Mouse (Mus musculus) lung, embryonic 14.5 days (tissue): ENCODE data around the gene Sarm1. TPM values are rescaled to one million over a fixed set of nuclear protein-coding genes. Genes with fewer than 3 reads are reported as not detected.

Experiments used
- ATAC-seq: fragments of 200-750 bp; cut with Nextera tagmentation; 2 replicates; pipeline ENCODE4 v1.8.0; 2017; ENCODE audit warnings: mild to moderate bottlenecking, moderate TSS enrichment, moderate library complexity; ENCODE audit not compliant: insufficient read depth
- DNase-seq: peaks from one replicate; pipeline ENCODE4 v3.0.0-alpha.2; 2015
- H3K27ac ChIP-seq: fragments of 300-500 bp; sonication (generic); 2 replicates; pipeline ENCODE4 v1.5.1; 2014; ENCODE audit warnings: low read depth, mild to moderate bottlenecking, moderate library complexity
- H3K27me3 ChIP-seq: fragments of 300-500 bp; sonication (generic); 2 replicates; pipeline ENCODE4 v1.6.1; 2014; ENCODE audit warnings: low read length, control low read depth; ENCODE audit not compliant: insufficient read depth
- H3K36me3 ChIP-seq: fragments of 300-500 bp; sonication (generic); 2 replicates; pipeline ENCODE4 v1.6.1; 2014; ENCODE audit warnings: control low read depth; ENCODE audit not compliant: insufficient read depth
- H3K4me1 ChIP-seq: fragments of 300-500 bp; sonication (generic); 2 replicates; pipeline ENCODE4 v1.6.1; 2014; ENCODE audit warnings: antibody characterized with exemption, control low read depth; ENCODE audit not compliant: insufficient read depth
- H3K4me2 ChIP-seq: fragments of 300-500 bp; sonication (generic); 2 replicates; pipeline ENCODE4 v1.6.1; 2014; ENCODE audit warnings: mild to moderate bottlenecking
- H3K4me3 ChIP-seq: fragments of 300-500 bp; sonication (generic); 2 replicates; pipeline ENCODE4 v1.5.1; 2014; ENCODE audit warnings: low read depth, low read length
- H3K9ac ChIP-seq: fragments of 300-500 bp; sonication (generic); 2 replicates; pipeline ENCODE4 v1.6.1; 2014
- H3K9me3 ChIP-seq: fragments of 300-500 bp; sonication (generic); 2 replicates; pipeline ENCODE4 v1.6.1; 2016; ENCODE audit warnings: low read depth, low read length, control low read depth
- CTCF ChIP-seq: IDR thresholded peaks from 2 replicates; pipeline ENCODE4 v1.5.1; 2016; ENCODE audit warnings: antibody characterized with exemption, low read depth
- WGBS: fragments of 180-500 bp; shearing (Covaris S2); extraction: QIAGEN DNeasy Blood & Tissue Kit; methylation state at CpG from one replicate; pipeline ENCODE4 v1.1.7; 2014; 5-methylcytosine and 5-hydroxymethylcytosine counted together
- polyA plus RNA-seq: library from polyadenylated mRNA; unstranded; fragments of >200 nt; fragmentation: Nextera tagmentation; extraction: Ambion mirVana; gene quantifications from 2 replicates; pipeline ENCODE4 v1.2.1, GENCODE M21; 2014

Gene Sarm1
- polyA plus RNA-seq, 1 experiment from 2014 or later, result 1.4 TPM

DNA sequence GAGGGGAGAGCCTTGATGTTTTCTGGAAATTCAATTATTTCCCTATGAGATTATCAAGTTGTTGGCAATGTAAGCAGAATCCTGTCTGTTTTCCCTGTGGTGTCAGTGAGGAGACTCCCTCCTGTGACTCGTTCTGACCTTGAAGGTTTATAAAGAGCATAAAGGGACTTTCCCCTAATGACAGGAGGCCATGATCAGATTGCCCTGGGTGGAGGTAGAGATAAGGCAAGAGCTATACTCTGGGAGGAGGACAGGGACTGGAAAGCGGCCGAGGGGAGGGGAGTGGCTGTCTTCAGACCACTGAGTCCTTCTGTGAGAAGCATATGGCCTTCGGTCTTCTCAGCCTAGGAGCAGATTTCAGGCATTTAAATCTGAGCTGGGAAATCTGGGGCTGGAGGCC lies 63.5 kb downstream of the Sarm1 start:
- Histone ChIP-seq H3K36me3 (no peaks in the 10 kb centered on the region), H3K9ac (no peak overlapping the region), H3K4me1 (0 out of 2 replicates have a peak, but pooled peaks cover 3% of the 10 kb centered on the region), H3K9me3 (no peaks in the 10 kb centered on the region), H3K27ac (no peak overlapping the region), H3K4me3 (no peak overlapping the region), H3K27me3 (no peaks in the 10 kb centered on the region), H3K4me2 (no peak overlapping the region)
- TF ChIP-seq CTCF, result no peak
- 32% methylated on average over 4 of the region's 4 CpGs for WGBS
- ATAC-seq (no peak), DNase-seq (no peak)

GRCm38 (mm10) chr11:78431176-78431575 lies 66.4 kb downstream of the Sarm1 start:
- no peak overlapping the region for H3K27ac ChIP-seq
- WGBS, result 87% methylated on average over 10 of the region's 10 CpGs
- no peaks in the 10 kb centered on the region for H3K9me3 ChIP-seq
- no peak for DNase-seq
- H3K27me3 ChIP-seq, result no peaks in the 10 kb centered on the region
- ATAC-seq, result no peak
- no peaks in the 10 kb centered on the region for H3K36me3 ChIP-seq
- TF ChIP-seq CTCF, result no peak
- no peak overlapping the region for H3K9ac ChIP-seq
- H3K4me1 ChIP-seq, result 0 out of 2 replicates have a peak, but pooled peaks cover 3% of the 10 kb centered on the region
- H3K4me2 ChIP-seq, result no peak overlapping the region
- H3K4me3 ChIP-seq, result no peak overlapping the region

- H3K4me3 ChIP-seq, result no peak overlapping the region
- ATAC-seq (no peak), DNase-seq (no peak)
- no peaks in the 10 kb centered on the region for H3K4me1 ChIP-seq
- H3K9ac ChIP-seq, result no peak overlapping the region
- H3K36me3 ChIP-seq, result no peaks in the 10 kb centered on the region
- TF ChIP-seq CTCF, result no peak
- 52% methylated on average over 11 of the region's 11 CpGs for WGBS
- no peak overlapping the region for H3K27ac ChIP-seq
- H3K27me3 ChIP-seq, result no peaks in the 10 kb centered on the region
- H3K9me3 ChIP-seq, result no peaks in the 10 kb centered on the region
- H3K4me2 ChIP-seq, result no peak overlapping the region
Observed at GRCm38 (mm10) chr11:78430195-78430878, 67.2 kb downstream of the Sarm1 start.

- WGBS, result 69% methylated on average over 5 of the region's 5 CpGs
- no peak for DNase-seq
- Histone ChIP-seq H3K4me3 (no peak overlapping the region), H3K9ac (no peak overlapping the region), H3K36me3 (no peaks in the 10 kb centered on the region), H3K4me1 (no peaks in the 10 kb centered on the region), H3K4me2 (no peak overlapping the region), H3K9me3 (no peaks in the 10 kb centered on the region), H3K27me3 (no peaks in the 10 kb centered on the region), H3K27ac (no peak overlapping the region)
- no peak for ATAC-seq
- no peak for TF ChIP-seq CTCF
Observed at GRCm38 (mm10) chr11:78428309-78428708, 69.2 kb downstream of the Sarm1 start.

DNA sequence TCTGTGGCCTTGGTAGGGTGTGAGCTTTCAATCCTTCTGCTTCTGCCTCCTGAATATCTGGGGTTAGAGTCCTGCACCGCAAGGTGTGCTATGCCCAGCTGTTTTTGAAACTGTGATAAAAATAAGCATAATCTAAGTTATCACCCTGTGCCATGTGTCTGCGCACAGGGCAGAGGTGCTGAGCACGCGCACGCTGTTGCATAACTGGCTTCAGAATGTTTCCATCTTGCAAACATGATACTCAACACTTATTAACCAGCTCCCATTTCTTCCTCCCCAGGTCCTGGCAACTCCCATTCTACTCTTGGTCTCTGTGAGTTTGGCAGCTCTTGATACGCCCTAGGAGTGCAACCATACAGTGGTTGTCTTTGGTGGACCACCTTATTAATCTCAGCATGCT lies 69.9 kb downstream of the Sarm1 start:
- TF ChIP-seq CTCF, result no peak
- Histone ChIP-seq H3K4me2 (no peak overlapping the region), H3K27ac (no peak overlapping the region), H3K9me3 (no peaks in the 10 kb centered on the region), H3K4me1 (no peaks in the 10 kb centered on the region), H3K4me3 (no peak overlapping the region), H3K9ac (no peak overlapping the region), H3K36me3 (no peaks in the 10 kb centered on the region), H3K27me3 (no peaks in the 10 kb centered on the region)
- WGBS, result 93% methylated on average over 6 of the region's 6 CpGs
- DNase-seq (no peak), ATAC-seq (no peak)

- no peak for TF ChIP-seq CTCF
- 91% methylated on average over 1 of the region's 1 CpGs for WGBS
- ATAC-seq, result no peak
- Histone ChIP-seq H3K9me3 (no peaks in the 10 kb centered on the region), H3K36me3 (no peaks in the 10 kb centered on the region), H3K9ac (no peak overlapping the region), H3K4me1 (no peaks in the 10 kb centered on the region), H3K27me3 (no peaks in the 10 kb centered on the region; the same call in 1 of the 2 replicates), H3K4me3 (no peak overlapping the region), H3K27ac (no peak overlapping the region), H3K4me2 (no peak overlapping the region)
- no peak for DNase-seq
Observed at GRCm38 (mm10) chr11:78425572-78425971, 72.0 kb downstream of the Sarm1 start.

DNA sequence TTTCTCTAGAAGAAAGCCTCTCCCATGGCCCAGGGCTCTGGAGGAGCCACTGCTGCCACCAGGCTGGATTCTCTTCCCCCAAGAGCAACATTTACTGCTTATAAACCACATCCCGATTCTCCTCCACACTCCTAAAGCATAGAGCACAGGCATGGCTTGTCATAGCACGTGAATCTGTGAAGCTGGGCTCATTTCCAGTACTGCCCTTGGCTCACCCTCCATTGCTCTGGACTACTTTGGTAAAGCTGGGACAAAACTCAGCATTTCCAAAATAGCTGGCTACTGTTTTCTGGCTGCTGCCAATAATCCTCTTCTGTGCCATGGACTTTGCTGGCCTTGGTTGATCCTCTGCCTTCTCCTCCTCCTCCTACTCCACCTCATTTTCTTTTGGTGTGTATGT lies 73.2 kb downstream of the Sarm1 start:
- DNase-seq, result peak; percentile 51
- TF ChIP-seq CTCF, result no peak
- WGBS, result 52% methylated on average over 2 of the region's 2 CpGs
- H3K27ac ChIP-seq, result no peak overlapping the region
- no peak for ATAC-seq
- H3K27me3 ChIP-seq, result no peaks in the 10 kb centered on the region; the same call in 1 of the 2 replicates
- H3K36me3 ChIP-seq, result no peaks in the 10 kb centered on the region
- H3K4me2 ChIP-seq, result no peak overlapping the region
- H3K4me1 ChIP-seq, result no peaks in the 10 kb centered on the region
- H3K4me3 ChIP-seq, result no peak overlapping the region
- no peaks in the 10 kb centered on the region for H3K9me3 ChIP-seq
- no peak overlapping the region for H3K9ac ChIP-seq

Other genes with a start within 250 kb of the Sarm1 start
- gene 2610507B11Rik, start 236.0 kb downstream of the Sarm1 start, polyA plus RNA-seq, result 71.2 and 76.8 TPM in 2 replicates
- 0.45 and 0.66 TPM in 2 replicates for gene BC030499, start 206.9 kb downstream of the Sarm1 start, polyA plus RNA-seq
- gene Spag5, start 196.2 kb downstream of the Sarm1 start, polyA plus RNA-seq, result 54.2 and 59.8 TPM in 2 replicates
- 4.4 and 5.0 TPM in 2 replicates for gene Aldoc, start 174.8 kb downstream of the Sarm1 start, polyA plus RNA-seq
- 69.9 and 76.0 TPM in 2 replicates for gene Pigs, start 169.3 kb downstream of the Sarm1 start, polyA plus RNA-seq
- 36.8 and 43.1 TPM in 2 replicates for gene Unc119, start 154.3 kb downstream of the Sarm1 start, polyA plus RNA-seq
- not detected in 2 replicates for gene Foxn1, start 111.2 kb downstream of the Sarm1 start, polyA plus RNA-seq
- not detected in 2 replicates for gene Slc13a2, start 75.5 kb downstream of the Sarm1 start, polyA plus RNA-seq
- 13.5 and 14.3 TPM in 2 replicates for gene Slc46a1, start 32.1 kb downstream of the Sarm1 start, polyA plus RNA-seq
- 0.20 and 0.50 TPM in 2 replicates for gene Vtn, start 1.3 kb upstream of the Sarm1 start, polyA plus RNA-seq
- not detected in 2 replicates for gene Sebox, start 5.7 kb upstream of the Sarm1 start, polyA plus RNA-seq
- 47.0 and 53.3 TPM in 2 replicates for gene Tmem199, start 14.4 kb upstream of the Sarm1 start, polyA plus RNA-seq
- gene Poldip2, start 14.4 kb upstream of the Sarm1 start, polyA plus RNA-seq, result 148 and 153 TPM in 2 replicates
- 82.9 and 85.2 TPM in 2 replicates for gene Tnfaip1, start 38.6 kb upstream of the Sarm1 start, polyA plus RNA-seq
- gene Ift20, start 38.6 kb upstream of the Sarm1 start, polyA plus RNA-seq, result 119 and 134 TPM in 2 replicates
- gene Tmem97, start 53.0 kb upstream of the Sarm1 start, polyA plus RNA-seq, result 102 and 108 TPM in 2 replicates
- 14.5 and 15.9 TPM in 2 replicates for gene Nlk, start 199.6 kb upstream of the Sarm1 start, polyA plus RNA-seq